Mouse (Mus musculus) embryonic facial prominence, embryonic 14.5 days (tissue): Measurements from ENCODE around the gene Eif2s3y. TPM values are rescaled to one million over a fixed set of nuclear protein-coding genes. Genes with fewer than 3 reads are reported as not detected.

Experiments
- ATAC-seq: fragments of 200-750 bp; cut with Nextera tagmentation; 2 replicates; pipeline ENCODE4 v1.8.0; 2017; ENCODE audit warnings: low read depth, moderate number of reproducible peaks, moderate TSS enrichment
- DNase-seq: peaks from one replicate; pipeline ENCODE4 v3.0.0-alpha.2; 2015; ENCODE audit warnings: low spot score
- H3K27ac ChIP-seq: fragments of 300-500 bp; sonication (generic); replicated peaks from 2 replicates; pipeline ENCODE4 v1.5.1; 2014; ENCODE audit warnings: low read depth, mild to moderate bottlenecking, low read length, moderate library complexity
- H3K27me3 ChIP-seq: fragments of 300-500 bp; sonication (generic); replicated peaks from 2 replicates; pipeline ENCODE4 v1.6.1; 2014; ENCODE audit warnings: low read length; ENCODE audit not compliant: control insufficient read depth, insufficient read depth
- H3K36me3 ChIP-seq: fragments of 300-500 bp; sonication (generic); 2 replicates; pipeline ENCODE4 v1.6.1; 2014; ENCODE audit warnings: low read length, mixed read lengths; ENCODE audit not compliant: control insufficient read depth, insufficient read depth
- H3K4me1 ChIP-seq: fragments of 300-500 bp; sonication (generic); 2 replicates; pipeline ENCODE4 v1.6.1; 2014; ENCODE audit warnings: antibody characterized with exemption, low read length; ENCODE audit not compliant: control insufficient read depth, insufficient read depth
- H3K4me2 ChIP-seq: fragments of 300-500 bp; sonication (generic); 2 replicates; pipeline ENCODE4 v1.6.1; 2014; ENCODE audit warnings: low read depth, mild to moderate bottlenecking, low read length, moderate library complexity, mixed read lengths
- H3K4me3 ChIP-seq: fragments of 300-500 bp; sonication (generic); 2 replicates; pipeline ENCODE4 v1.5.1; 2014; ENCODE audit warnings: low read depth, mild to moderate bottlenecking, low read length
- H3K9ac ChIP-seq: fragments of 300-500 bp; sonication (generic); 2 replicates; pipeline ENCODE4 v1.6.1; 2014; ENCODE audit warnings: low read depth, mild to moderate bottlenecking, low read length, moderate library complexity, mixed read lengths
- H3K9me3 ChIP-seq: fragments of 300-500 bp; sonication (generic); 2 replicates; pipeline ENCODE4 v1.6.1; 2016; ENCODE audit warnings: low read length; ENCODE audit not compliant: control insufficient read depth
- WGBS: fragments of 180-500 bp; shearing (Covaris S2); extraction: QIAGEN DNeasy Blood & Tissue Kit; methylation state at CpG from one replicate; pipeline ENCODE4 v1.1.7; 2014; 5-methylcytosine and 5-hydroxymethylcytosine counted together
- microRNA-seq: library from miRNA; unstranded; fragments of <30 nt; microRNA quantifications from one replicate; pipeline ENCODE4, GENCODE M21; 2016; ENCODE audit warnings: borderline number of aligned reads
- polyA plus RNA-seq: library from polyadenylated mRNA; unstranded; fragments of >200 nt; fragmentation: Nextera tagmentation; extraction: Ambion mirVana; gene quantifications from 2 replicates; pipeline ENCODE4 v1.2.1, GENCODE M21; 2014

The Eif2s3y gene
- 51.6 and 63.3 TPM in 2 replicates for polyA plus RNA-seq

DNA sequence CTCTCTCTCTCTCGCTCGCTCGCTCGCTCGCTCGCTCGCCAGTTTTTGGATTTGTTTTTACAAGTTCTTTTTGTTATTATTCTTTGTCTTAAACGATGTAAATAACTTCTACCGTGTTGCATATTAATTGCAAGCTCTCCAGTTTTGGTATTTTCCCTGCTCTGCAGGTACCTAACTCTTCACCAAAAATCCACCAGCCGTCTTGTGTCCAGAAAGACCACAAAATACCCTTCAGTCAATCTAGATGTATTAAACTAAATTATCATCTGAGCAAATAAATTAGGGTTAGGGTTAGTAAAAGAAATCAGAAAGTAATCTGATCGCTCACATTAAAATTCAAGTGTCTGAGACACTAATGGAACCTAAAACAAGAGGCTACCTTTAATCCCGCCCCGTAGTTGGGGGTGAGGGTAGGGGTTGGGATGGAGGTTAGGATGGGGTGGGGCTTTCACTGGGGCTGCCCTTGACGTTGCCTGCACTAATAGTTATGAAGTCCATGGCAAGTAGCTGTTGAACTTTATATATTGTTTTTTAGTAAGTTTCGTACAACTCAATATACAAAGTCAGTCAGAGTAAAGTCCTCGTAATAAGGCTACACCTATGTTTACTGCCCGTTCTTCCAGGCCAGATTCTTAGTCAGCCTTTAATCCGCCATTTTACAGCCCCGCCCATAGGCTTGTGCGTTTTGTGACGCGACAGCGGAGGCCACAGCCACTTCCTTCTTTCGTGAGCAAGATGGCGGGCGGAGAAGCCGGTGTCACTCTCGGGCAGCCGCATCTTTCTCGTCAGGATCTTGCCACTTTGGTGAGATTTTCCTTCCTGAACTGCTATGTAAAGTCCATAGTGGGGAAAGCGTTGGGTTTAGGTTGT lies at the start of gene Eif2s3y:
Gene Eif2s3y, plus strand, starts transcription at position 662 of the 870 bp plus-strand sequence.
- Histone ChIP-seq H3K9me3 (no peaks in the 10 kb centered on the region), H3K4me2 (peak within 1 kb of the TSS; percentile 38), H3K4me3 (peak within 1 kb of the TSS; percentile 37), H3K36me3 (no peaks in the 10 kb centered on the region), H3K27ac (no peak within 1 kb of the TSS), H3K4me1 (no peaks in the 10 kb centered on the region), H3K27me3 (no peaks in the 10 kb centered on the region), H3K9ac (peak within 1 kb of the TSS; percentile 46)
- 21% methylated on average over 27 of the region's 31 CpGs for WGBS
- peak; percentile 85; the same call in 1 of the 2 replicates for ATAC-seq
- peak; percentile 79 for DNase-seq

Small RNAs within 50 kb of the gene (microRNA-seq; reads per million reads assigned to microRNA genes)
- gene Gm47281: not detected

Other genes starting within 250 kb of the Eif2s3y start
- gene Zfy1, start 213.1 kb upstream of the Eif2s3y start, polyA plus RNA-seq: not detected in 2 replicates
- gene Uba1y, start 191.9 kb upstream of the Eif2s3y start, polyA plus RNA-seq: not detected in 2 replicates
- 18.6 and 21.2 TPM in 2 replicates for gene Kdm5d, start 112.8 kb upstream of the Eif2s3y start, polyA plus RNA-seq
- 18.7 and 18.9 TPM in 2 replicates for gene Uty, start 235.2 kb downstream of the Eif2s3y start, polyA plus RNA-seq